Mouse (Mus musculus) testis, adult 2 months (tissue): Measurements from ENCODE around the gene Atp4b. TPM values are rescaled to one million over a fixed set of nuclear protein-coding genes. Genes with fewer than 3 reads are reported as not detected.
A peak's percentile ranks its signal among the peaks of the same experiment; 100 is the strongest.

Source experiments
- H3K27ac ChIP-seq: fragments of 200-500 bp; 2 replicates; pipeline ENCODE4 v1.5.1; 2012; ENCODE audit warnings: low read depth, low read length; ENCODE audit not compliant: control insufficient read depth, insufficient read depth
- H3K27me3 ChIP-seq: fragments of 200-500 bp; 2 replicates; pipeline ENCODE4 v1.6.1; 2012; ENCODE audit warnings: mild to moderate bottlenecking, low read length, moderate library complexity; ENCODE audit not compliant: control insufficient read depth, insufficient read depth
- H3K36me3 ChIP-seq: fragments of 200-500 bp; 2 replicates; pipeline ENCODE4 v1.6.1; 2012; ENCODE audit warnings: mild to moderate bottlenecking, low read length; ENCODE audit not compliant: control insufficient read depth, insufficient read depth
- H3K4me1 ChIP-seq: fragments of 200-500 bp; 2 replicates; pipeline ENCODE4 v1.6.1; 2012; ENCODE audit warnings: low read length; ENCODE audit not compliant: control insufficient read depth, insufficient read depth
- H3K4me3 ChIP-seq: fragments of 200-500 bp; 2 replicates; pipeline ENCODE4 v1.5.1; 2012; ENCODE audit warnings: low read depth, mild to moderate bottlenecking, low read length, moderate library complexity, mixed read lengths; ENCODE audit not compliant: control insufficient read depth
- CTCF ChIP-seq: fragments of 200-500 bp; IDR thresholded peaks from 2 replicates; pipeline ENCODE4 v1.5.1; 2012; ENCODE audit warnings: low read depth, mild to moderate bottlenecking, inconsistent platforms, low read length, moderate library complexity; ENCODE audit not compliant: control insufficient read depth, insufficient read depth, insufficient replicate concordance
- POLR2A ChIP-seq: fragments of 200-500 bp; IDR thresholded peaks from 2 replicates; pipeline ENCODE4 v1.6.1; 2012; ENCODE audit warnings: low read depth, mild to moderate bottlenecking, inconsistent platforms, low read length, moderate library complexity; ENCODE audit not compliant: control insufficient read depth
- polyA plus RNA-seq: library from polyadenylated mRNA; depleted of rRNA; stranded (reverse); fragments of >200 nt; gene quantifications from 2 replicates; pipeline ENCODE4 v1.2.3, GENCODE M21; 2012; rRNA removed

Gene Atp4b
- polyA plus RNA-seq = 0.10 TPM in 1 of 2 replicates, not detected in the other

GRCm38 (mm10) chr8:13396725-13397124 is at the start of gene Atp4b:
Atp4b (minus strand) TSS chr8:13396825.
- TF ChIP-seq CTCF (no peak), POLR2A (no peak)
- H3K36me3 ChIP-seq = no peaks in the 10 kb centered on the region
- no peaks in the 10 kb centered on the region for H3K4me1 ChIP-seq
- H3K27me3 ChIP-seq = no peaks in the 10 kb centered on the region
- no peak within 1 kb of the TSS for H3K4me3 ChIP-seq
- H3K27ac ChIP-seq = no peak within 1 kb of the TSS

GRCm38 (mm10) chr8:13442152-13442551 is 45.5 kb upstream of the Atp4b start:
- H3K4me3 ChIP-seq = no peak overlapping the region
- H3K27ac ChIP-seq = no peak overlapping the region
- H3K36me3 ChIP-seq = no peaks in the 10 kb centered on the region
- H3K27me3 ChIP-seq = no peaks in the 10 kb centered on the region
- H3K4me1 ChIP-seq = no peaks in the 10 kb centered on the region
- TF ChIP-seq CTCF (no peak), POLR2A (no peak)

GRCm38 (mm10) chr8:13437531-13437930 is 40.9 kb upstream of the Atp4b start:
- Histone ChIP-seq H3K27me3 (no peaks in the 10 kb centered on the region), H3K27ac (no peak overlapping the region), H3K36me3 (no peaks in the 10 kb centered on the region), H3K4me1 (no peaks in the 10 kb centered on the region), H3K4me3 (peak overlapping the region; percentile 40; the same call in 1 of the 2 replicates)
- no peak for TF ChIP-seq POLR2A
- no peak for TF ChIP-seq CTCF

GRCm38 (mm10) chr8:13436052-13436451 is 39.4 kb upstream of the Atp4b start:
- no peaks in the 10 kb centered on the region for H3K36me3 ChIP-seq
- H3K27me3 ChIP-seq = no peaks in the 10 kb centered on the region
- TF ChIP-seq POLR2A = no peak
- TF ChIP-seq CTCF = no peak

GRCm38 (mm10) chr8:13434889-13435288 is 38.3 kb upstream of the Atp4b start, which contains the start of gene Tmem255b:
Tmem255b (plus strand) TSS chr8:13435189.
- Histone ChIP-seq H3K4me1 (no peaks in the 10 kb centered on the region), H3K27ac (no peak within 1 kb of the TSS), H3K4me3 (no peak within 1 kb of the TSS), H3K36me3 (no peaks in the 10 kb centered on the region), H3K27me3 (no peaks in the 10 kb centered on the region)
- no peak for TF ChIP-seq POLR2A
- no peak for TF ChIP-seq CTCF

More at GRCm38 (mm10) chr8:13436052-13436451, 39.4 kb upstream of the Atp4b start:
- Histone ChIP-seq H3K4me3 (no peak overlapping the region), H3K4me1 (no peaks in the 10 kb centered on the region), H3K27ac (no peak overlapping the region)

GRCm38 (mm10) chr8:13433130-13433529 is 36.5 kb upstream of the Atp4b start:
- no peaks in the 10 kb centered on the region for H3K36me3 ChIP-seq
- H3K4me1 ChIP-seq = no peaks in the 10 kb centered on the region
- no peaks in the 10 kb centered on the region for H3K27me3 ChIP-seq
- H3K4me3 ChIP-seq = no peak overlapping the region
- TF ChIP-seq POLR2A (no peak), CTCF (no peak)
- H3K27ac ChIP-seq = no peak overlapping the region

- Histone ChIP-seq H3K27ac (no peak overlapping the region), H3K36me3 (no peaks in the 10 kb centered on the region), H3K4me3 (no peak overlapping the region), H3K4me1 (no peaks in the 10 kb centered on the region), H3K27me3 (no peaks in the 10 kb centered on the region)
- TF ChIP-seq CTCF = no peak
- no peak for TF ChIP-seq POLR2A
Measured at GRCm38 (mm10) chr8:13430866-13431265, 34.2 kb upstream of the Atp4b start.

GRCm38 (mm10) chr8:13430412-13430811 is 33.8 kb upstream of the Atp4b start:
- Histone ChIP-seq H3K27me3 (no peaks in the 10 kb centered on the region), H3K36me3 (no peaks in the 10 kb centered on the region), H3K4me1 (no peaks in the 10 kb centered on the region), H3K27ac (no peak overlapping the region), H3K4me3 (no peak overlapping the region)
- TF ChIP-seq CTCF = no peak
- TF ChIP-seq POLR2A = no peak
